Mouse (Mus musculus) lung, embryonic 14.5 days (tissue): ENCODE measurements around the gene C130026I21Rik. TPM values are rescaled to one million over a fixed set of nuclear protein-coding genes. Genes with fewer than 3 reads are reported as not detected.
"Not testable (repeated sequence)": the region's sequence is repeated elsewhere in the genome, so short reads cannot be mapped to it uniquely, and the experiment has no call there.

ENCODE experiments used
- ATAC-seq: fragments of 200-750 bp; cut with Nextera tagmentation; 2 replicates; pipeline ENCODE4 v1.8.0; 2017; ENCODE audit warnings: mild to moderate bottlenecking, moderate TSS enrichment, moderate library complexity; ENCODE audit not compliant: insufficient read depth
- DNase-seq: peaks from one replicate; pipeline ENCODE4 v3.0.0-alpha.2; 2015
- H3K27ac ChIP-seq: fragments of 300-500 bp; sonication (generic); 2 replicates; pipeline ENCODE4 v1.5.1; 2014; ENCODE audit warnings: low read depth, mild to moderate bottlenecking, moderate library complexity
- H3K27me3 ChIP-seq: fragments of 300-500 bp; sonication (generic); 2 replicates; pipeline ENCODE4 v1.6.1; 2014; ENCODE audit warnings: low read length, control low read depth; ENCODE audit not compliant: insufficient read depth
- H3K36me3 ChIP-seq: fragments of 300-500 bp; sonication (generic); 2 replicates; pipeline ENCODE4 v1.6.1; 2014; ENCODE audit warnings: control low read depth; ENCODE audit not compliant: insufficient read depth
- H3K4me1 ChIP-seq: fragments of 300-500 bp; sonication (generic); 2 replicates; pipeline ENCODE4 v1.6.1; 2014; ENCODE audit warnings: antibody characterized with exemption, control low read depth; ENCODE audit not compliant: insufficient read depth
- H3K4me2 ChIP-seq: fragments of 300-500 bp; sonication (generic); 2 replicates; pipeline ENCODE4 v1.6.1; 2014; ENCODE audit warnings: mild to moderate bottlenecking
- H3K4me3 ChIP-seq: fragments of 300-500 bp; sonication (generic); 2 replicates; pipeline ENCODE4 v1.5.1; 2014; ENCODE audit warnings: low read depth, low read length
- H3K9ac ChIP-seq: fragments of 300-500 bp; sonication (generic); 2 replicates; pipeline ENCODE4 v1.6.1; 2014
- H3K9me3 ChIP-seq: fragments of 300-500 bp; sonication (generic); 2 replicates; pipeline ENCODE4 v1.6.1; 2016; ENCODE audit warnings: low read depth, low read length, control low read depth
- WGBS: fragments of 180-500 bp; shearing (Covaris S2); extraction: QIAGEN DNeasy Blood & Tissue Kit; methylation state at CpG from one replicate; pipeline ENCODE4 v1.1.7; 2014; 5-methylcytosine and 5-hydroxymethylcytosine counted together
- polyA plus RNA-seq: library from polyadenylated mRNA; unstranded; fragments of >200 nt; fragmentation: Nextera tagmentation; extraction: Ambion mirVana; gene quantifications from 2 replicates; pipeline ENCODE4 v1.2.1, GENCODE M21; 2014

The C130026I21Rik gene
- polyA plus RNA-seq, 1 experiment from 2014 or later, result 0.82 TPM

DNA sequence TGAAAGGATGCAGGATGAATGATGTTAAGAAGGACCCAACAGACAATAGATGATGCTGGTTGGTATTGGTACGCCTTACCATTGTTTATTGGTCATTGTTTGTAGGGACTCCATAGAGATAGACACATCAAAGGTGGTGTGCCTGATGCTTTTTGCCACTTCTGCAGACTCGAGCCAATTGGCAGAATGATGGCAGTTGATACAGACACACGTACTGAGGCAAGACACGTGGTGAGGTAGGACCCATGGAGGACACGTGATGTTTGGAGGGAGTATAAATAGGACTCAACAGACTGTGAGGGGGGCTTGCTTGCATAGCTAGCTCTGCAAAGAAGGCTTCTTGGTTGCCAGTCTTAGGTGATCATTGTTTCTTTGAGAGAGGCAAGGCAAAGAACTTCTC, 115.2 kb downstream of the C130026I21Rik start:
- H3K27ac ChIP-seq, H3K9me3 ChIP-seq, H3K27me3 ChIP-seq, H3K9ac ChIP-seq, H3K4me1 ChIP-seq, DNase-seq, H3K4me2 ChIP-seq, H3K36me3 ChIP-seq, H3K4me3 ChIP-seq, ATAC-seq: not testable (repeated sequence)
- WGBS, result 64% methylated on average over 4 of the region's 5 CpGs

DNA sequence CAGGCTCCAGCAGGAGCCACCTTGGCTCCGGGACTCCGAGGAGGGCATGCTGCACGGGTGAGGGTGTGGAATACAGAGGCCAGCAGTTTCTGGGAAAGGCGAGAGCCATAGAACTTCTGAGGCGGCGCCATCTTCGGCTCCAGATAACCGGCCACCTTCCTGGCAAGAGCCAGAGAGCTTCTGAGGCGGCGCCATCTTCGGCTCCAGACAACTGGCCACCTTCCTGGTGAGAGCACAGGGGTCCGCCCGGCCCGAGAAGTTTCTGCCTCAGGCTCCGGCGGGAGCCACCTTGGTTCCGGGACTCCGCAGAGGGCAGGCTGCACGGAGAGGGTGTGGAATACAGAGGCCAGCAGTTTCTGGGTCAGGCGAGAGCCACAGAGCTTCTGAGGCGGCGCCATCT, 136.7 kb downstream of the C130026I21Rik start:
- H3K4me2 ChIP-seq, DNase-seq, H3K36me3 ChIP-seq, H3K27me3 ChIP-seq, H3K4me1 ChIP-seq, H3K9me3 ChIP-seq, ATAC-seq, H3K4me3 ChIP-seq, H3K27ac ChIP-seq, H3K9ac ChIP-seq: not testable (repeated sequence)
- 90% methylated on average over 22 of the region's 22 CpGs for WGBS

- not testable (repeated sequence) for H3K9me3 ChIP-seq, DNase-seq, H3K27ac ChIP-seq, H3K4me3 ChIP-seq, H3K27me3 ChIP-seq, H3K4me2 ChIP-seq, H3K36me3 ChIP-seq, H3K9ac ChIP-seq, ATAC-seq, H3K4me1 ChIP-seq
- 90% methylated on average over 4 of the region's 4 CpGs for WGBS
Observed at GRCm38 (mm10) chr1:85121841-85122240, 148.5 kb downstream of the C130026I21Rik start.

- not testable (repeated sequence) for H3K4me3 ChIP-seq, H3K9ac ChIP-seq, ATAC-seq, H3K4me1 ChIP-seq, H3K27me3 ChIP-seq, H3K9me3 ChIP-seq, DNase-seq, H3K27ac ChIP-seq, H3K4me2 ChIP-seq, H3K36me3 ChIP-seq
- 73% methylated on average over 5 of the region's 6 CpGs for whole genome bisulfite sequencing
Observed at GRCm38 (mm10) chr1:85118341-85118740, 152.0 kb downstream of the C130026I21Rik start.

DNA sequence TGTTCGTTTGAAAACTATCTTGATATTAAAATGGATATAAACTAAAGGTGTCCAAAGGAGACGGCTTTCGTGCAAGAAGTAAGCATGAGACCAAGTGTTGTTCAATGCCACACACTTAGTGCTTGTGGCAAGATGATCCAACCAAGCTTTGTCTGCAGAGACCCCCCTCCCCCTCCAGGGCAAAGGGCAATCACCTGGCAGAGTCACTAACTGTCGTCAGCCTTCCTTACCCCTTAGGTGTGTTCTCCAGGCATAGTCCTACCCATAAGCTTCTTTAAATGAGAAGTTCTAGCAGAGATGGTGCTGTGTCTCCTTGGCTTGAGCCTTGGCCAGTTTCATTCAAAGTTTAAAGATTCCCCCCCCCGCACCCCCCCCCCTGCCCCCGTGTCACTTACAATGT, 152.8 kb downstream of the C130026I21Rik start:
- not testable (repeated sequence) for H3K4me1 ChIP-seq, H3K9ac ChIP-seq, H3K36me3 ChIP-seq, H3K27ac ChIP-seq, ATAC-seq, H3K4me2 ChIP-seq, H3K27me3 ChIP-seq, H3K4me3 ChIP-seq, H3K9me3 ChIP-seq, DNase-seq
- 50% methylated on average over 4 of the region's 6 CpGs for WGBS

GRCm38 (mm10) chr1:85114666-85115402, 155.5 kb downstream of the C130026I21Rik start:
- not testable (repeated sequence) for H3K27me3 ChIP-seq, H3K4me3 ChIP-seq, DNase-seq, H3K4me2 ChIP-seq, H3K27ac ChIP-seq, H3K4me1 ChIP-seq, H3K36me3 ChIP-seq, ATAC-seq, H3K9me3 ChIP-seq, H3K9ac ChIP-seq
- 50% methylated on average over 6 of the region's 6 CpGs for WGBS

DNA sequence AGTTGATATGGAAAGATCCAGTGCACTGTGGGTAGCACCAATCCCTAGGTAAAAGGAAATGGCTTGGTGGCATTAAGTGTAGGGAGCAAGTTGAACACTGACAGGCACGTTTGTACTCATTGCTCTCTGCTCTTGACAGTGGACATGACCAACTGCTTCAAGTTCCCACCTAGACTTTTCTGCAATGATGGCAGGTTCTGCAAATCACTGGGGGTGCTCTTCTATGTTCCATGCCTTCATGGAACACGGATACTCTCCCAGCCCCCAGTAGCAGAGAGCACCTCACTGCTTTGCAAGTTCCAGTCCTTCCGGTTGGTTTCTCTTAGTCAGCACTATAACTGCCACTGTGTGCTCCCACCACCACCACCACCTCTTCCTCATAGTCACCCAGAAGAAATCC, 156.3 kb downstream of the C130026I21Rik start:
- not testable (repeated sequence) for H3K4me2 ChIP-seq, H3K27me3 ChIP-seq, H3K9me3 ChIP-seq, H3K36me3 ChIP-seq, H3K9ac ChIP-seq, H3K27ac ChIP-seq, H3K4me1 ChIP-seq, ATAC-seq, DNase-seq, H3K4me3 ChIP-seq
- WGBS, result 67% methylated on average over 3 of the region's 3 CpGs

- 56% methylated on average over 2 of the region's 5 CpGs for WGBS
Observed at GRCm38 (mm10) chr1:85112889-85113288, 157.5 kb downstream of the C130026I21Rik start.

GRCm38 (mm10) chr1:85112266-85112665, 158.1 kb downstream of the C130026I21Rik start:
- not testable (repeated sequence) for H3K9me3 ChIP-seq, H3K27ac ChIP-seq, H3K4me3 ChIP-seq, ATAC-seq, H3K4me2 ChIP-seq, H3K4me1 ChIP-seq, H3K36me3 ChIP-seq, H3K27me3 ChIP-seq, H3K9ac ChIP-seq, DNase-seq
- WGBS, result 81% methylated on average over 7 of the region's 7 CpGs

More at GRCm38 (mm10) chr1:85112889-85113288, 157.5 kb downstream of the C130026I21Rik start:
- H3K9ac ChIP-seq, H3K4me2 ChIP-seq, H3K9me3 ChIP-seq, H3K4me1 ChIP-seq, H3K4me3 ChIP-seq, H3K36me3 ChIP-seq, ATAC-seq, H3K27me3 ChIP-seq, DNase-seq, H3K27ac ChIP-seq: not testable (repeated sequence)

DNA sequence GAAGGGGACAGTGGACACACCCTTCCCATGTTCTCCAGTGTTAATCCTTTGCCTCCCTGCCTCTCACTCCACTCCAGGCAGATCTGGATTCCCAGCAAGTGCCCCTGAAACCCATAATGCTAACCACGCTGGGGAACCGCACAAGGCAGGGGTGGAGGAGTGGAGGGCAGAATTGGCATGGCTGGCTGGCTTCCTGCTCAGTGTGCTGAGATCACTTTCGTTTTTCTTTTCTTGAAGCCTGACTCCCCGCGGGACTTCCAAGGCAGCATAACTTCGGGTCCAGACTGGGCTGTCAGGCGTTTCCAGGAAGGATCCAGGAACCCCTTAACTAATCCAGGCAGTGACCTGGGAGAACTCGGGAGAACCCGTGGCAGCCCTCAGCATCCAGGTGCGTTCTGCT, 158.8 kb downstream of the C130026I21Rik start:
- DNase-seq, H3K27ac ChIP-seq, H3K4me1 ChIP-seq, H3K4me2 ChIP-seq, H3K36me3 ChIP-seq, H3K27me3 ChIP-seq, H3K9ac ChIP-seq, ATAC-seq, H3K9me3 ChIP-seq, H3K4me3 ChIP-seq: not testable (repeated sequence)
- 68% methylated on average over 9 of the region's 10 CpGs for WGBS

DNA sequence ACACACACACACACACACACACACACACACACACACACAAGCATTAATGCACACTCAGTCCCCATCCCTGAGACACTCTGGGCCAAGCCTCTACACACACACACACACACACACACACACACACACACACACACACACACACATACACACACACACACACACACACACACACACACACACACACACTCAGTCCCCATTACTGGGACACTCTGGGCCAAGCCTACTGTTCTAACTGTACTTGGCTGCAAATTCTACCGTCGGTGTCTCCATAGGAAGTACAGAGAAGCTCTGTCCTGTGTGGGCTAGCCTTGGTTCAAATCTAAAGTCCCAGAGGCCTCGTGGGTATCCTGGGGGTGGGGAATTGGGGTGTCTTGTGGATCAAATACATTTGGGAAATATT, 159.5 kb downstream of the C130026I21Rik start:
- not testable (repeated sequence) for H3K4me3 ChIP-seq, H3K9me3 ChIP-seq, H3K36me3 ChIP-seq, H3K9ac ChIP-seq, H3K4me2 ChIP-seq, H3K27me3 ChIP-seq, ATAC-seq, DNase-seq, H3K27ac ChIP-seq, H3K4me1 ChIP-seq
- WGBS, result 89% methylated on average over 2 of the region's 3 CpGs
